Mouse (Mus musculus) intestine, embryonic 15.5 days (tissue): ENCODE data around the gene Prr22. TPM values are rescaled to one million over a fixed set of nuclear protein-coding genes. Genes with fewer than 3 reads are reported as not detected.

Source experiments
- ATAC-seq: fragments of 200-750 bp; cut with Nextera tagmentation; 2 replicates; pipeline ENCODE4 v1.8.0; 2017; ENCODE audit warnings: moderate TSS enrichment, moderate library complexity
- H3K27ac ChIP-seq: fragments of 300-500 bp; sonication (generic); 2 replicates; pipeline ENCODE4 v1.5.1; 2015; ENCODE audit warnings: mild to moderate bottlenecking, inconsistent platforms
- H3K27me3 ChIP-seq: fragments of 300-500 bp; sonication (generic); replicated peaks from 2 replicates; pipeline ENCODE4 v1.6.1; 2015; ENCODE audit warnings: inconsistent platforms
- H3K36me3 ChIP-seq: fragments of 300-500 bp; sonication (generic); 2 replicates; pipeline ENCODE4 v1.6.1; 2015; ENCODE audit warnings: inconsistent platforms
- H3K4me1 ChIP-seq: fragments of 300-500 bp; sonication (generic); replicated peaks from 2 replicates; pipeline ENCODE4 v1.6.1; 2015; ENCODE audit warnings: inconsistent platforms
- H3K4me2 ChIP-seq: fragments of 300-500 bp; sonication (generic); replicated peaks from 2 replicates; pipeline ENCODE4 v1.6.1; 2015; ENCODE audit warnings: mild to moderate bottlenecking, inconsistent platforms
- H3K4me3 ChIP-seq: fragments of 300-500 bp; sonication (generic); replicated peaks from 2 replicates; pipeline ENCODE4 v1.5.1; 2015; ENCODE audit warnings: inconsistent platforms
- H3K9ac ChIP-seq: fragments of 300-500 bp; sonication (generic); 2 replicates; pipeline ENCODE4 v1.6.1; 2015; ENCODE audit warnings: inconsistent platforms
- H3K9me3 ChIP-seq: fragments of 300-500 bp; sonication (generic); 2 replicates; pipeline ENCODE4 v1.6.1; 2016; ENCODE audit warnings: inconsistent platforms
- WGBS: fragments of 180-500 bp; shearing (Covaris S2); methylation state at CpG from one replicate; pipeline ENCODE4 v1.1.7; 2015; 5-methylcytosine and 5-hydroxymethylcytosine counted together
- polyA plus RNA-seq: library from polyadenylated mRNA; unstranded; fragments of >200 nt; fragmentation: Nextera tagmentation; extraction: Ambion mirVana; gene quantifications from 2 replicates; pipeline ENCODE4 v1.2.1, GENCODE M21; 2015

Gene Prr22
- polyA plus RNA-seq, 1 experiment from 2014 or later = 1.2 TPM

- Histone ChIP-seq H3K4me2 (no peak overlapping the region), H3K9ac (no peak overlapping the region), H3K27ac (no peak overlapping the region), H3K36me3 (no peaks in the 10 kb centered on the region), H3K4me3 (no peak overlapping the region), H3K9me3 (no peaks in the 10 kb centered on the region), H3K27me3 (no peaks in the 10 kb centered on the region), H3K4me1 (0 out of 2 replicates have a peak, but pooled peaks cover 3% of the 10 kb centered on the region)
- no peak for ATAC-seq
- WGBS = 53% methylated on average over 3 of the region's 3 CpGs
These were observed 18.8 kb downstream of the Prr22 start for GRCm38 (mm10) chr17:56788886-56789285.

- Histone ChIP-seq H3K9ac (no peak overlapping the region), H3K4me2 (no peak overlapping the region), H3K4me3 (no peak overlapping the region), H3K36me3 (no peaks in the 10 kb centered on the region), H3K27me3 (no peaks in the 10 kb centered on the region), H3K27ac (no peak overlapping the region), H3K4me1 (0 out of 2 replicates have a peak, but pooled peaks cover 3% of the 10 kb centered on the region), H3K9me3 (no peaks in the 10 kb centered on the region)
- ATAC-seq = no peak
- 78% methylated on average over 6 of the region's 6 CpGs for WGBS
These were observed 19.2 kb downstream of the Prr22 start for GRCm38 (mm10) chr17:56789286-56789685.

DNA sequence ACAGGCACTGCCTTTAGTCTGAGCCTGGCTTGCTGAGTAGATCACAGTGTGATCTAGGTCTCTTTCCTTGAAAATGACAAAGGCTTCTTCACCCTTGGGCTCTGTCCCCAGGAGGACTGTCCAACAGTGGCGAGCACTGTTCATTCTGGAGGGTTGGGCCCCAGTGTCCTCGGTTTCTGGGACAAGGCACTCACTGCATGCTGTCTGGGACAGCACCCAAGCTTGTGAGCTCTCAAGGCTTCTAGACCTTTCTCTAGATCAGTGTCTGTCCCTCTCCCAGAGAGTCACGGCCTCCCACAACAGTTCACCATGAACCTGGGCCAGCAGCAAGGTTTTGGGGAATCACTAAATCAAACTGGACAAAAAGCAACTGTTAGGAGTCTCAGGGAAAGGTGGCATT is 22.5 kb downstream of the Prr22 start:
- Histone ChIP-seq H3K4me3 (no peak overlapping the region), H3K27me3 (no peaks in the 10 kb centered on the region), H3K9me3 (no peaks in the 10 kb centered on the region), H3K9ac (no peak overlapping the region), H3K4me2 (no peak overlapping the region), H3K27ac (no peak overlapping the region), H3K4me1 (0 out of 2 replicates have a peak, but pooled peaks cover 3% of the 10 kb centered on the region), H3K36me3 (no peaks in the 10 kb centered on the region)
- ATAC-seq = no peak
- 85% methylated on average over 3 of the region's 3 CpGs for WGBS

DNA sequence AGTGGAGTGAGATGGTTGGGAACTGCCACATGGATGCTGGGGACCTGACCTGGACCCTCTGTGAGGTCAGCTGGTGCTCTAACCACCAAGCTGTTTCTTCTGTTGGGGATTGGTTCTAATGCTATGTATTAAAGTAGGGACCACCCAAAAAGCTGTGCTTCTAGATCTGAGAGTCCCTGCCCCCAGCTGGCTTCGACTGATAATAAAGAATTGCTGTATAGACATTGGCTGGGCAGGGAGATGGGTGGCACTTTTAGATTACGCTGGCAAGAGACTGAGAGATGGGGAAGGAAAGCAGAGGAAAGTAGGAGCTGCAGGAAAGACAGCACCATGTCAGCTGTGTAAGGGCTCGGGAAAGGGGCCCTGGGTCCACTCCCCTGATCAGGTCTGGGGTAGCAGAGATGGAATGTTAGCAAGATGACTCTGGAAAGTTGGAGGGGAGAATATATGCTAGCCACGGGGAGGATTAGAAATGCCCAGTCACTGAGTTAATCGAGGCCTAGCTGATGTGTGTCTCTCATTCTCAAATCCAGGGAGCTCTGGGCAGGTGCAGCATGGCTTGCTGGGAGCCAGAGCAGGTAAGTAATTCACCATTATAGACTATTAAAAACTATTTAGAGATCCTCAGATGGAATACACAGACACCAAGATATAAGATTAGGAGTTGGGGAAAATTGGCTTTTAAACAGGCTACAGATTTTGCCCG is 23.7 kb downstream of the Prr22 start:
- Histone ChIP-seq H3K36me3 (no peaks in the 10 kb centered on the region), H3K27me3 (no peaks in the 10 kb centered on the region), H3K4me3 (no peak overlapping the region), H3K4me1 (0 out of 2 replicates have a peak, but pooled peaks cover under 1% of the 10 kb centered on the region), H3K27ac (no peak overlapping the region), H3K9ac (no peak overlapping the region), H3K4me2 (no peak overlapping the region), H3K9me3 (no peaks in the 10 kb centered on the region)
- 69% methylated on average over 6 of the region's 6 CpGs for WGBS
- ATAC-seq = peak; percentile 20; the same call in 1 of the 2 replicates

DNA sequence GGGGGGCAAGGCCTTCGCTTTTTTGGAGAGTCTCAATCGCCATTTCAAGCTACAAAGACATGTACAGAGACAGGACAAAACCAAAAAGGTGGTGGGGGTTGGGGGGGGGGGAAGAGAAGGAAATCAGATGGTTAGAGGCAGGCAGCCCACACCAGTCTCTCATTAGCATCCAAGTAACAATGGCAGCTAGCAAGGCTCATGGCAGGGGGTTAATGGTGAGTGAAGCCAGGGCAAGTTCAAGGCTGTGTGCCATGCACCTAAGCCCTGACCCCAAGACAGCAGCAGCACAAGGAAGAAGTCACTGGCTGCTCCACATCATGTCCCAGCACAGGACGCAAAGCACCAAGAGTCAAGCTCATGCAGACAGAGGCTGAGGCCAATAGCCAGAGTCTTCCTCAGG is 29.2 kb downstream of the Prr22 start:
- H3K27me3 ChIP-seq = no peaks in the 10 kb centered on the region
- no peak for ATAC-seq
- H3K27ac ChIP-seq = no peak overlapping the region
- no peaks in the 10 kb centered on the region for H3K4me1 ChIP-seq
- H3K9ac ChIP-seq = no peak overlapping the region
- no peaks in the 10 kb centered on the region for H3K9me3 ChIP-seq
- H3K4me3 ChIP-seq = no peak overlapping the region
- no peak overlapping the region for H3K4me2 ChIP-seq
- H3K36me3 ChIP-seq = no peaks in the 10 kb centered on the region
- 80% methylated on average over 3 of the region's 3 CpGs for WGBS

GRCm38 (mm10) chr17:56802065-56802464 is 32.0 kb downstream of the Prr22 start:
- ATAC-seq = no peak
- Histone ChIP-seq H3K27me3 (no peaks in the 10 kb centered on the region), H3K4me3 (no peak overlapping the region), H3K36me3 (no peaks in the 10 kb centered on the region), H3K4me1 (0 out of 2 replicates have a peak, but pooled peaks cover 3% of the 10 kb centered on the region), H3K27ac (no peak overlapping the region), H3K4me2 (no peak overlapping the region), H3K9ac (no peak overlapping the region), H3K9me3 (no peaks in the 10 kb centered on the region)
- WGBS = 81% methylated on average over 8 of the region's 8 CpGs

- WGBS = 76% methylated on average over 5 of the region's 5 CpGs
- no peaks in the 10 kb centered on the region; the same call in 1 of the 2 replicates for H3K27me3 ChIP-seq
These were observed 34.9 kb downstream of the Prr22 start for GRCm38 (mm10) chr17:56804952-56805351.

GRCm38 (mm10) chr17:56805784-56806183 is 35.7 kb downstream of the Prr22 start:
- H3K4me3 ChIP-seq = no peak overlapping the region
- no peak overlapping the region for H3K4me2 ChIP-seq
- peaks cover 14% of the 10 kb centered on the region for H3K4me1 ChIP-seq
- H3K9me3 ChIP-seq = no peaks in the 10 kb centered on the region
- H3K27ac ChIP-seq = no peak overlapping the region
- no peaks in the 10 kb centered on the region; the same call in 1 of the 2 replicates for H3K27me3 ChIP-seq
- 76% methylated on average over 1 of the region's 1 CpGs for WGBS
- no peak overlapping the region for H3K9ac ChIP-seq
- ATAC-seq = no peak
- H3K36me3 ChIP-seq = no peaks in the 10 kb centered on the region

More at GRCm38 (mm10) chr17:56804952-56805351, 34.9 kb downstream of the Prr22 start:
- Histone ChIP-seq H3K9me3 (no peaks in the 10 kb centered on the region), H3K27ac (no peak overlapping the region), H3K36me3 (no peaks in the 10 kb centered on the region), H3K4me3 (no peak overlapping the region), H3K4me2 (no peak overlapping the region), H3K4me1 (peaks cover 6% of the 10 kb centered on the region), H3K9ac (no peak overlapping the region)
- no peak for ATAC-seq

- WGBS = 12% methylated on average over 9 of the region's 9 CpGs
- Histone ChIP-seq H3K9ac (no peak overlapping the region), H3K4me1 (peaks cover 21% of the 10 kb centered on the region), H3K27me3 (no peaks in the 10 kb centered on the region; the same call in 1 of the 2 replicates), H3K9me3 (no peaks in the 10 kb centered on the region), H3K4me2 (no peak overlapping the region), H3K4me3 (no peak overlapping the region), H3K27ac (no peak overlapping the region), H3K36me3 (no peaks in the 10 kb centered on the region)
- ATAC-seq = peak; percentile 76
These were observed 38.5 kb downstream of the Prr22 start for GRCm38 (mm10) chr17:56808518-56808917.

GRCm38 (mm10) chr17:56810245-56810644 is 40.2 kb downstream of the Prr22 start:
- ATAC-seq = peak; percentile 85
- Histone ChIP-seq H3K27ac (0 out of 2 replicates have a peak overlapping the region, but pooled peaks have one; percentile 32), H3K4me3 (no peak overlapping the region), H3K36me3 (no peaks in the 10 kb centered on the region), H3K4me2 (no peak overlapping the region), H3K27me3 (no peaks in the 10 kb centered on the region; the same call in 1 of the 2 replicates), H3K9me3 (no peaks in the 10 kb centered on the region), H3K9ac (no peak overlapping the region), H3K4me1 (peaks cover 23% of the 10 kb centered on the region)
- 2% methylated on average over 3 of the region's 3 CpGs for WGBS

DNA sequence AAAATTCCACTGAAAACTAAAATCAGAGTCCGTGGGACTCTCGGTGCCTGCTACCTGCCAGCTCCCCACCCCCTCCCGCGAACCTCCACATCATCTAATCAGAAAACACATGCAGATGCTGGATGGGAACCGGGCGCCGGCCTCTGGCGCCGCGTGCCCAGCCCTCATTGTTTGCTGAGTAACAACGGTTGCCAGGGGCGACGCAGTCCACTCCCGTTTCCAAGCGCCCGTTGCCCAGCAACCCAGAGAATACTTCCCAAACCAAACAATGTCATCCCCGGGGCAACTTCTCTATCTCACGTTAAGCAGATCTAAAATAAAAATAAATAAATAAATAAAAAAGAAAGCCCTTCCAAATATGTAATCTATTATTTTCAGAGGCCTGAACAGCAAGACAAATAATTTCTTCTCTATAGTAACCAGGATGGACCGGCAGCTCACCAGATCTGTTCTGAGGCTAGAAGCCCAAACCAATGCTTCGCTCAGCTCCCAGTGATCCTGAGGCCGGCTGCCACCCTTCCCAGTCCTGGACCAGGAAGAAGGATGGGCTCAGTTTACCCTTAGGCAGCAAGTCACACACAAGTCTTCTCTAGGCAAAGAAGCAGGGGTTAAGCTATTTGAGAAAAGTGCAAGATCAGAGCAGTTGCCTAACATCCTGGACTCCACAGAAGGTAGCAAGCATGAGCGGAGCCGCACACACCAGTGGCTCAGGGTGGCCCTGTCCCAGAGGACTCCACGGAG is 44.4 kb downstream of the Prr22 start:
- ATAC-seq = peak; percentile 80
- no peak overlapping the region; the same call in 1 of the 2 replicates for H3K27ac ChIP-seq
- H3K4me3 ChIP-seq = no peak overlapping the region

GRCm38 (mm10) chr17:56815057-56815345 is 45.0 kb downstream of the Prr22 start:
- 67% methylated on average over 3 of the region's 3 CpGs for WGBS
- Histone ChIP-seq H3K27me3 (no peaks in the 10 kb centered on the region), H3K4me3 (no peak overlapping the region), H3K4me2 (no peak overlapping the region), H3K9me3 (no peaks in the 10 kb centered on the region), H3K9ac (no peak overlapping the region), H3K4me1 (peaks cover 19% of the 10 kb centered on the region), H3K36me3 (no peaks in the 10 kb centered on the region), H3K27ac (no peak overlapping the region; the same call in 1 of the 2 replicates)
- ATAC-seq = no peak

More for the DNA sequence above, 44.4 kb downstream of the Prr22 start:
- no peaks in the 10 kb centered on the region for H3K27me3 ChIP-seq
- WGBS = 15% methylated on average over 24 of the region's 24 CpGs
- H3K4me1 ChIP-seq = peaks cover 23% of the 10 kb centered on the region
- H3K36me3 ChIP-seq = no peaks in the 10 kb centered on the region
- no peaks in the 10 kb centered on the region for H3K9me3 ChIP-seq
- no peak overlapping the region for H3K9ac ChIP-seq
- no peak overlapping the region for H3K4me2 ChIP-seq
